24 mouse cellular contexts compared by ENCODE assay signal in the genomic region with DNA sequence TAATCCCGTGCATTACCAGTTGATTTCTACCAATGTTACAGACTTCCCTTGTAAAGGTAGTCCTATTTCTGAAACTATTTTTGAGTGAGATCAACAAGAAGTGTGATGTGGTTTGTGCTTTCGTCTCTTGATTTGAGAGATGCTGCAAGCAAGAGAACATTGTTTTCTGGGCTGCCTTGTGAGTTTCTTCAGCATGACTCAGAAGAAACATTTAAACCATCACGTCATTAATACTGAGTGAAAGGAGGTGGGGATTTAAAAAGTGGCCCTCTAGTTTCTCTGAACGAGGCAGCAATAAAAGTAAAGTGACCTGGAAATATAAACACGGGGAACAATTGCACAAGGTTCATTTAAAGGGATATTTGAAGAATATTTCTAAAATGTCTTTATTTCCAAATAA.
"Had no signal": no experiment of that assay in that cellular context is flagged by ENCODE, and none has a peak within 500 bp of the region (broad histone marks: within the 10 kb centered on the region; RNA-seq: fewer than 3 reads in every experiment).

No protein-coding gene starts in this region.

- ATAC-seq: forebrain, embryonic 16.5 days; hindbrain, embryonic 16.5 days; inflammation-experienced regulatory T-cells, adult 6 months; intestine, embryonic 15.5 days; intestine, postnatal 0 days had no signal

- H3K9me3 ChIP-seq: heart, embryonic 10.5 days; heart, embryonic 12.5 days; hindbrain, embryonic 10.5 days; hindbrain, embryonic 12.5 days; intestine, embryonic 15.5 days had no signal

- H3K4me1 ChIP-seq: heart, embryonic 10.5 days; heart, embryonic 12.5 days; hindbrain, embryonic 10.5 days; hindbrain, embryonic 12.5 days; intestine, embryonic 15.5 days had no signal

- H3K4me3 ChIP-seq: gastrocnemius, adult 2 months; heart, embryonic 10.5 days; heart, embryonic 12.5 days; hindbrain, embryonic 10.5 days; hindbrain, embryonic 12.5 days; intestine, embryonic 15.5 days; layer of hippocampus, adult 2 months had no signal

- H3K27me3 ChIP-seq: heart, embryonic 12.5 days; hindbrain, embryonic 12.5 days; intestine, embryonic 15.5 days had no signal

- H3K27ac ChIP-seq: gastrocnemius, adult 2 months; heart, embryonic 10.5 days; hindbrain, embryonic 10.5 days; hindbrain, embryonic 12.5 days; hindbrain, embryonic 14.5 days; intestine, embryonic 15.5 days; layer of hippocampus, adult 2 months had no signal

- H3K9ac ChIP-seq: heart, embryonic 12.5 days; hindbrain, embryonic 12.5 days; hindbrain, embryonic 14.5 days; intestine, embryonic 15.5 days had no signal

- H3K36me3 ChIP-seq: heart, embryonic 10.5 days; heart, embryonic 12.5 days; hindbrain, embryonic 10.5 days; hindbrain, embryonic 12.5 days; intestine, embryonic 15.5 days had no signal

- DNase-seq: gastrocnemius, adult 2 months; gastrocnemius, postnatal 10 days; gastrocnemius, postnatal 25 days; heart, adult 18-20 months; heart, postnatal 10 days; heart, postnatal 4 days; kidney, adult 18-20 months; kidney, adult 8-10 months; kidney, postnatal 10 days; kidney, postnatal 25 days; kidney, postnatal 4 days; layer of hippocampus, postnatal 36 days; left cerebral cortex, postnatal 4 days had no signal

- H3K4me2 ChIP-seq: heart, embryonic 12.5 days; hindbrain, embryonic 12.5 days; hindbrain, embryonic 14.5 days; intestine, embryonic 15.5 days had no signal
